Mouse (Mus musculus): ENCODE data around the gene Tyw5. TPM values are rescaled to one million over a fixed set of nuclear protein-coding genes. Genes with fewer than 3 reads are reported as not detected.

Gene Tyw5
- total and polyA plus RNA-seq, 3 experiments, result 2.7 to 5.9 (median 5.7) TPM

DNA sequence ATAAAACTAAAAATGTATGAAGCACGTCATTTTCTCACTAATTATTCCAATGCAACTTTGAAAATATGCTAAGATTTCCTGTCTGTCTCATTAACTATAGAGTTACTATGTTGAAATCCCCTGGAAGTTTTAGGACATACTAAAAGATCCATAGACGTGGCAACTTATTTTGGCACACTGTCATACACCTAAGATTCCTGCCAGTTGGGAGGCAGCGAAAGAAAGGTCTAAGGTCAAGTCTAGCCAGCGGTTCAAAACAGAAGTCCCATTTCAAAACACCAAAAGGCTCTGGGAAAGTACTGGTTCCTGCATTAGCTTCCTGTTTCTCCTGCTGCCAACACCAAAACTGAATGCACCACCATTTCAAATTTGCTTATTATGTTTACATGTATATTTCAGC, 14.5 kb downstream of the Tyw5 start:
- Histone ChIP-seq H3K36me3 (ENCODE audit: control insufficient read depth, insufficient read depth, low read length) (0 out of 2 replicates have a peak, but pooled peaks cover 2% of the 10 kb centered on the region), H3K27me3 (ENCODE audit: control insufficient read depth, insufficient read depth, low read length) (no peaks in the 10 kb centered on the region), H3K9ac (ENCODE audit: low read depth, low read length) (no peak overlapping the region), H3K4me3 (no peak overlapping the region), H3K27ac (no peak overlapping the region), H3K4me1 (ENCODE audit: control insufficient read depth, insufficient read depth, low read length) (no peaks in the 10 kb centered on the region), H3K79me2 (replicated peaks; ENCODE audit: control insufficient read depth, insufficient read depth, low read length) (no peaks in the 10 kb centered on the region; the same call in 1 of the 2 replicates)
- 67% methylated on average over 4 of the region's 4 CpGs for WGBS
- intact Hi-C loops (cut with DNase I), result loop anchor here (5.0 kb wide), 1 partner anchor 1500 kb away; no protein-coding TSS in a partner anchor
- DNase-seq, result no peak
- TF ChIP-seq CTCF (IDR thresholded peaks at IDR 0.05), result no peak
- TF ChIP-seq EP300 (IDR thresholded peaks at IDR 0.05; ENCODE audit: insufficient read depth, low read depth, low read length), result no peak
- TF ChIP-seq POLR2A (IDR thresholded peaks at IDR 0.05; ENCODE audit: insufficient read depth, low read depth, low read length), result no peak

DNA sequence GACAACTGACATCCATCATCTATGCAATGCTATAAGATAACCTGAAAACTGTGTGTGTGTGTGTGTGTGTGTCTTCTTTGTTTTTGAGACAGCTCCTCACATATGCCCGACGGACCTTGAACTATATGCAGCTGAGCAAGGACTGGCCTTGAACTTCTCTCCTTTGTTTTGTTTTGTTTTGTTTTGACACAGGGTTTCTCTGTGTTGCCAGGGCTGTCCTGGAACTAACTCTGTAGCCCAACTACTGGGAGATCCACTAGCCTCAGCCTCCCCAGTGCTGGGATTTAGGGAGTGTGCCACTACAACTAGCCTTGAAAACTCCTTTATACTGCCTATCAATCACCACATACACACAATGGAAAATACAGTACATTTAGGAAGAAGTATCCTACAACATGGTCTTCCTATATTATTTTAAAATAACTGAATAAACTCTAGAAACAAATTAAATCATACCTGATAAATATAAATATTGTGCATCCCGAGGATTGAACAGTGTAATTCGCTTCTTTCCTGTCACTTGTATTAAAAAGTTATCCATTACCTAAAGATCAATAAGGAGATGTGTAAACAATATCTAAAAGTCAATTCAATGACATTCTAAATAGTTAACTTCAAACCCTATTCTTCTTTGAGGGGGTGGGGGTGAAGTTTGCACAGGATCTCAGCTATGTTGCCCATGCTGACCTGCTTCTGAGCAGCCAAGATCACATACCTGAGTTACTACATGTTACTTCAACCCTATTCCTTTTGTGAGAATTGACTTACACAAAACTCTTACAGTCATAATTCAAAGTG, 15.7 kb downstream of the Tyw5 start:
- Histone ChIP-seq H3K9ac (ENCODE audit: low read depth, low read length) (no peak overlapping the region), H3K36me3 (ENCODE audit: control insufficient read depth, insufficient read depth, low read length) (no peaks in the 10 kb centered on the region), H3K79me2 (replicated peaks; ENCODE audit: control insufficient read depth, insufficient read depth, low read length) (no peaks in the 10 kb centered on the region), H3K27ac (no peak overlapping the region), H3K27me3 (ENCODE audit: control insufficient read depth, insufficient read depth, low read length) (no peaks in the 10 kb centered on the region), H3K4me1 (ENCODE audit: control insufficient read depth, insufficient read depth, low read length) (no peaks in the 10 kb centered on the region), H3K4me3 (no peak overlapping the region)
- WGBS, result 98% methylated on average over 4 of the region's 4 CpGs
- no peak for DNase-seq
- TF ChIP-seq EP300 (IDR thresholded peaks at IDR 0.05; ENCODE audit: insufficient read depth, low read depth, low read length), result no peak
- no peak for TF ChIP-seq POLR2A (IDR thresholded peaks at IDR 0.05; ENCODE audit: insufficient read depth, low read depth, low read length)
- TF ChIP-seq CTCF (IDR thresholded peaks at IDR 0.05), result no peak
- intact Hi-C loops (cut with DNase I), result loop anchor here (5.0 kb wide), 1 partner anchor 1499 kb away; no protein-coding TSS in a partner anchor

GRCm38 (mm10) chr1:57388402-57389155, 18.3 kb downstream of the Tyw5 start:
- Histone ChIP-seq H3K27ac (no peak overlapping the region), H3K36me3 (ENCODE audit: control insufficient read depth, insufficient read depth, low read length) (no peaks in the 10 kb centered on the region), H3K4me1 (ENCODE audit: control insufficient read depth, insufficient read depth, low read length) (no peaks in the 10 kb centered on the region), H3K4me3 (no peak overlapping the region), H3K9ac (ENCODE audit: low read depth, low read length) (no peak overlapping the region), H3K27me3 (ENCODE audit: control insufficient read depth, insufficient read depth, low read length) (no peaks in the 10 kb centered on the region), H3K79me2 (replicated peaks; ENCODE audit: control insufficient read depth, insufficient read depth, low read length) (no peaks in the 10 kb centered on the region)
- TF ChIP-seq POLR2A (IDR thresholded peaks at IDR 0.05; ENCODE audit: insufficient read depth, low read depth, low read length), result no peak
- no peak for TF ChIP-seq EP300 (IDR thresholded peaks at IDR 0.05; ENCODE audit: insufficient read depth, low read depth, low read length)
- no peak for TF ChIP-seq CTCF (IDR thresholded peaks at IDR 0.05)
- DNase-seq, result no peak
- 85% methylated on average over 8 of the region's 8 CpGs for WGBS
- intact Hi-C loops (cut with DNase I), result no loop called here

GRCm38 (mm10) chr1:57387876-57388275, 19.0 kb downstream of the Tyw5 start:
- H3K27me3 ChIP-seq (ENCODE audit: control insufficient read depth, insufficient read depth, low read length), result no peaks in the 10 kb centered on the region
- 65% methylated on average over 2 of the region's 2 CpGs for WGBS
- no peaks in the 10 kb centered on the region for H3K36me3 ChIP-seq (ENCODE audit: control insufficient read depth, insufficient read depth, low read length)
- no peak overlapping the region for H3K27ac ChIP-seq
- H3K4me1 ChIP-seq (ENCODE audit: control insufficient read depth, insufficient read depth, low read length), result no peaks in the 10 kb centered on the region
- H3K4me3 ChIP-seq, result no peak overlapping the region
- H3K79me2 ChIP-seq (replicated peaks; ENCODE audit: control insufficient read depth, insufficient read depth, low read length), result no peaks in the 10 kb centered on the region
- no peak overlapping the region for H3K9ac ChIP-seq (ENCODE audit: low read depth, low read length)
- intact Hi-C loops (cut with DNase I), result no loop called here
- TF ChIP-seq EP300 (IDR thresholded peaks at IDR 0.05; ENCODE audit: insufficient read depth, low read depth, low read length) (no peak), CTCF (IDR thresholded peaks at IDR 0.05) (no peak), POLR2A (IDR thresholded peaks at IDR 0.05; ENCODE audit: insufficient read depth, low read depth, low read length) (no peak)
- DNase-seq, result no peak

DNA sequence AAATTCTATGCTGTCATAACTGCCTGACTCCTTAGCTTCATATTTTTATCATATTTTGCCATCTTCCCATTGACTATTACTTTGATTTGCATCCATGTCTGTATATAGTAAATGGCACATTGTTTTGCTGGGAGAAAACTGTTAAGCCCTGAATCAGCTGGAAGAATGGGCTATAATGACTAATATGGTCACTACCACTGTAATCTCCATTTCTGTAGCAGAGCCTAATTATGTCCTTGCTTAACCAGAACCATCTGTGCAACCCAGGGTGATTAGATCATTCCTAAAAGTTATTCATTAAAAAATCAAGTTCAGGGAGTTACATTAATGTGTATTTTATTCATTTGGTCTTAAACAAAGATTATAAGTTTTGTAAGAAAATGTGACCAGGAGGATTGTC, 20.4 kb downstream of the Tyw5 start:
- intact Hi-C loops (cut with DNase I), result no loop called here
- no peak for DNase-seq
- H3K9ac ChIP-seq (ENCODE audit: low read depth, low read length), result no peak overlapping the region
- H3K79me2 ChIP-seq (replicated peaks; ENCODE audit: control insufficient read depth, insufficient read depth, low read length), result no peaks in the 10 kb centered on the region
- no peak overlapping the region for H3K27ac ChIP-seq
- H3K4me1 ChIP-seq (ENCODE audit: control insufficient read depth, insufficient read depth, low read length), result no peaks in the 10 kb centered on the region
- no peak overlapping the region for H3K4me3 ChIP-seq
- no peaks in the 10 kb centered on the region for H3K27me3 ChIP-seq (ENCODE audit: control insufficient read depth, insufficient read depth, low read length)
- H3K36me3 ChIP-seq (ENCODE audit: control insufficient read depth, insufficient read depth, low read length), result no peaks in the 10 kb centered on the region
- TF ChIP-seq POLR2A (IDR thresholded peaks at IDR 0.05; ENCODE audit: insufficient read depth, low read depth, low read length) (no peak), CTCF (IDR thresholded peaks at IDR 0.05) (no peak), EP300 (IDR thresholded peaks at IDR 0.05; ENCODE audit: insufficient read depth, low read depth, low read length) (no peak)
